Mouse (Mus musculus): Measurements from ENCODE around the gene Usp17ld.
"Not testable (repeated sequence)": the region's sequence is repeated elsewhere in the genome, so short reads cannot be mapped to it uniquely, and the experiment has no call there.

The Usp17ld gene

GRCm38 (mm10) chr7:103252405-103252804, at the start of gene Usp17ld:
TSS of gene Usp17ld (minus strand) at chr7:103252505.
- not testable (repeated sequence) for DNase-seq

- no peak for DNase-seq
Observed at GRCm38 (mm10) chr7:103216696-103217095, 35.6 kb downstream of the Usp17ld start, which contains the start of gene Olfr594. TSS of gene Olfr594 (plus strand) at chr7:103216996.

GRCm38 (mm10) chr7:103212050-103212449, 40.3 kb downstream of the Usp17ld start:
- DNase-seq: not testable (repeated sequence)

- no peak for DNase-seq
Observed at GRCm38 (mm10) chr7:103211562-103211961, 40.7 kb downstream of the Usp17ld start, which contains the start of gene Olfr593. TSS of gene Olfr593 (plus strand) at chr7:103211862.

All from right cerebral cortex, postnatal 14 days (tissue).